Mouse (Mus musculus) lung, postnatal 0 days (tissue): ENCODE results near the gene Dnajc28. TPM values are rescaled to one million over a fixed set of nuclear protein-coding genes. Genes with fewer than 3 reads are reported as not detected.

Experiments
- ATAC-seq: fragments of 200-750 bp; cut with Nextera tagmentation; 2 replicates; pipeline ENCODE4 v1.8.0; 2017; ENCODE audit warnings: moderate library complexity
- DNase-seq: peaks from one replicate; pipeline ENCODE4 v3.0.0-alpha.2; 2016; ENCODE audit warnings: low spot score
- H3K27ac ChIP-seq: fragments of 300-500 bp; sonication (generic); 2 replicates; pipeline ENCODE4 v1.5.1; 2014; ENCODE audit warnings: antibody characterized with exemption, mild to moderate bottlenecking, low read length, mixed read lengths
- H3K27me3 ChIP-seq: fragments of 300-500 bp; sonication (generic); replicated peaks from 2 replicates; pipeline ENCODE4 v1.6.1; 2014; ENCODE audit warnings: low read length, mixed read lengths; ENCODE audit not compliant: insufficient read depth
- H3K36me3 ChIP-seq: fragments of 300-500 bp; sonication (generic); 2 replicates; pipeline ENCODE4 v1.6.1; 2014; ENCODE audit warnings: low read length, mixed read lengths; ENCODE audit not compliant: insufficient read depth
- H3K4me1 ChIP-seq: fragments of 300-500 bp; sonication (generic); 2 replicates; pipeline ENCODE4 v1.6.1; 2014; ENCODE audit warnings: antibody characterized with exemption, low read depth, low read length, mixed read lengths; ENCODE audit not compliant: insufficient read depth
- H3K4me2 ChIP-seq: fragments of 300-500 bp; sonication (generic); replicated peaks from 2 replicates; pipeline ENCODE4 v1.6.1; 2014; ENCODE audit warnings: low read depth, mild to moderate bottlenecking, low read length, moderate library complexity, mixed read lengths
- H3K4me3 ChIP-seq: fragments of 300-500 bp; sonication (generic); 2 replicates; pipeline ENCODE4 v1.5.1; 2014; ENCODE audit warnings: low read depth, low read length
- H3K9ac ChIP-seq: fragments of 300-500 bp; sonication (generic); replicated peaks from 2 replicates; pipeline ENCODE4 v1.6.1; 2014; ENCODE audit warnings: low read depth, mild to moderate bottlenecking
- H3K9me3 ChIP-seq: fragments of 300-500 bp; sonication (generic); 2 replicates; pipeline ENCODE4 v1.6.1; 2016; ENCODE audit warnings: low read length, mixed read lengths
- CTCF ChIP-seq: IDR thresholded peaks from 2 replicates; pipeline ENCODE4 v1.5.1; 2016; ENCODE audit warnings: antibody characterized with exemption, mild to moderate bottlenecking
- EP300 ChIP-seq: IDR thresholded peaks from 2 replicates; pipeline ENCODE4 v1.6.1; 2016; ENCODE audit warnings: antibody characterized with exemption, mild to moderate bottlenecking, control low read depth
- WGBS: fragments of 180-500 bp; shearing (Covaris S2); extraction: QIAGEN DNeasy Blood & Tissue Kit; methylation state at CpG from one replicate; pipeline ENCODE4 v1.1.7; 2014; 5-methylcytosine and 5-hydroxymethylcytosine counted together
- polyA plus RNA-seq: library from polyadenylated mRNA; unstranded; fragments of >200 nt; fragmentation: Nextera tagmentation; extraction: Ambion mirVana; gene quantifications from 2 replicates; pipeline ENCODE4 v1.2.1, GENCODE M21; 2015

Dnajc28 gene
- polyA plus RNA-seq, 1 experiment from 2014 or later: 6.2 TPM

GRCm38 (mm10) chr16:91611248-91611647, 7.6 kb downstream of the Dnajc28 start:
- DNase-seq (peak; percentile 44), ATAC-seq (no peak)
- TF ChIP-seq EP300 (no peak), CTCF (no peak)
- no peak overlapping the region for H3K9ac ChIP-seq
- H3K36me3 ChIP-seq: no peaks in the 10 kb centered on the region
- H3K9me3 ChIP-seq: no peaks in the 10 kb centered on the region
- H3K27ac ChIP-seq: no peak overlapping the region
- H3K27me3 ChIP-seq: no peaks in the 10 kb centered on the region
- H3K4me2 ChIP-seq: no peak overlapping the region
- H3K4me1 ChIP-seq: peaks cover 3% of the 10 kb centered on the region; the same call in 1 of the 2 replicates
- H3K4me3 ChIP-seq: no peak overlapping the region
- WGBS: 53% methylated on average over 11 of the region's 11 CpGs

- ATAC-seq (no peak), DNase-seq (peak; percentile 32)
- H3K36me3 ChIP-seq: no peaks in the 10 kb centered on the region
- WGBS: 41% methylated on average over 9 of the region's 9 CpGs
- H3K4me1 ChIP-seq: peaks cover 3% of the 10 kb centered on the region; the same call in 1 of the 2 replicates
- H3K27me3 ChIP-seq: no peaks in the 10 kb centered on the region
- no peak overlapping the region for H3K27ac ChIP-seq
- H3K4me3 ChIP-seq: no peak overlapping the region
- TF ChIP-seq EP300 (no peak), CTCF (no peak)
- no peaks in the 10 kb centered on the region for H3K9me3 ChIP-seq
- H3K4me2 ChIP-seq: no peak overlapping the region
- H3K9ac ChIP-seq: no peak overlapping the region
Observed at GRCm38 (mm10) chr16:91609501-91610245, 9.2 kb downstream of the Dnajc28 start.

- 82% methylated on average over 8 of the region's 8 CpGs for WGBS
- H3K9me3 ChIP-seq: no peaks in the 10 kb centered on the region
- ATAC-seq (no peak), DNase-seq (no peak)
- H3K9ac ChIP-seq: no peak overlapping the region
- H3K27me3 ChIP-seq: no peaks in the 10 kb centered on the region
- no peak overlapping the region for H3K4me2 ChIP-seq
- no peak overlapping the region for H3K4me3 ChIP-seq
- H3K36me3 ChIP-seq: no peaks in the 10 kb centered on the region
- H3K4me1 ChIP-seq: peaks cover 3% of the 10 kb centered on the region; the same call in 1 of the 2 replicates
- no peak for TF ChIP-seq EP300
- no peak for TF ChIP-seq CTCF
- H3K27ac ChIP-seq: no peak overlapping the region
Observed at GRCm38 (mm10) chr16:91606958-91607357, 11.9 kb downstream of the Dnajc28 start.

GRCm38 (mm10) chr16:91605156-91605555, 13.7 kb downstream of the Dnajc28 start:
- TF ChIP-seq EP300 (no peak), CTCF (no peak)
- no peaks in the 10 kb centered on the region for H3K9me3 ChIP-seq
- ATAC-seq (no peak), DNase-seq (no peak)
- H3K36me3 ChIP-seq: no peaks in the 10 kb centered on the region
- no peak overlapping the region for H3K4me2 ChIP-seq
- H3K4me1 ChIP-seq: peaks cover 3% of the 10 kb centered on the region; the same call in 1 of the 2 replicates
- no peak overlapping the region for H3K9ac ChIP-seq
- no peaks in the 10 kb centered on the region for H3K27me3 ChIP-seq
- 69% methylated on average over 6 of the region's 6 CpGs for WGBS
- no peak overlapping the region for H3K27ac ChIP-seq
- H3K4me3 ChIP-seq: no peak overlapping the region

GRCm38 (mm10) chr16:91601693-91602092, 17.1 kb downstream of the Dnajc28 start:
- Histone ChIP-seq H3K4me3 (no peak overlapping the region), H3K4me2 (no peak overlapping the region), H3K9ac (no peak overlapping the region), H3K9me3 (no peaks in the 10 kb centered on the region), H3K27ac (peak overlapping the region; percentile 59), H3K36me3 (no peaks in the 10 kb centered on the region), H3K4me1 (0 out of 2 replicates have a peak, but pooled peaks cover 2% of the 10 kb centered on the region), H3K27me3 (no peaks in the 10 kb centered on the region)
- no peak for DNase-seq
- TF ChIP-seq EP300 (no peak), CTCF (no peak)
- no peak for ATAC-seq
- 51% methylated on average over 9 of the region's 9 CpGs for WGBS

- H3K27me3 ChIP-seq: no peaks in the 10 kb centered on the region
- no peak overlapping the region for H3K4me3 ChIP-seq
- no peaks in the 10 kb centered on the region for H3K36me3 ChIP-seq
- ATAC-seq: peak; percentile 24
- TF ChIP-seq CTCF (no peak), EP300 (peak; percentile 57; the same call in 1 of the 2 replicates)
- H3K9me3 ChIP-seq: no peaks in the 10 kb centered on the region
- 28% methylated on average over 4 of the region's 4 CpGs for WGBS
- no peak overlapping the region for H3K9ac ChIP-seq
- peak; percentile 84 for DNase-seq
- peak overlapping the region; percentile 59 for H3K27ac ChIP-seq
- no peak overlapping the region for H3K4me2 ChIP-seq
- H3K4me1 ChIP-seq: 0 out of 2 replicates have a peak, but pooled peaks cover 4% of the 10 kb centered on the region
Observed at GRCm38 (mm10) chr16:91601081-91601480, 17.7 kb downstream of the Dnajc28 start.
